Mouse (Mus musculus) neural tube, embryonic 11.5 days (tissue): ENCODE results near the gene Pfkfb2. TPM values are rescaled to one million over a fixed set of nuclear protein-coding genes. Genes with fewer than 3 reads are reported as not detected.

Source experiments
- ATAC-seq: fragments of 200-750 bp; cut with Nextera tagmentation; 2 replicates; pipeline ENCODE4 v1.8.0; 2017; ENCODE audit warnings: moderate number of reproducible peaks, mild to moderate bottlenecking, moderate TSS enrichment, moderate library complexity; ENCODE audit not compliant: insufficient read depth, low FRiP score, low TSS enrichment
- DNase-seq: peaks from one replicate; pipeline ENCODE4 v3.0.0-alpha.2; 2015; ENCODE audit warnings: low spot score
- H3K27ac ChIP-seq: fragments of 300-500 bp; sonication (generic); 2 replicates; pipeline ENCODE4 v1.5.1; 2014; ENCODE audit warnings: low read depth, mild to moderate bottlenecking, low read length
- H3K27me3 ChIP-seq: fragments of 300-500 bp; sonication (generic); 2 replicates; pipeline ENCODE4 v1.6.1; 2014; ENCODE audit warnings: mild to moderate bottlenecking, low read length, mixed read lengths; ENCODE audit not compliant: control insufficient read depth, insufficient read depth
- H3K36me3 ChIP-seq: fragments of 300-500 bp; sonication (generic); 2 replicates; pipeline ENCODE4 v1.6.1; 2014; ENCODE audit warnings: mild to moderate bottlenecking, low read length, moderate library complexity, mixed read lengths; ENCODE audit not compliant: control insufficient read depth, insufficient read depth
- H3K4me1 ChIP-seq: fragments of 300-500 bp; sonication (generic); 2 replicates; pipeline ENCODE4 v1.6.1; 2014; ENCODE audit warnings: low read length, mixed read lengths; ENCODE audit not compliant: control insufficient read depth, insufficient read depth
- H3K4me2 ChIP-seq: fragments of 300-500 bp; sonication (generic); 2 replicates; pipeline ENCODE4 v1.6.1; 2014; ENCODE audit warnings: low read depth, mild to moderate bottlenecking, moderate library complexity
- H3K4me3 ChIP-seq: fragments of 300-500 bp; sonication (generic); 2 replicates; pipeline ENCODE4 v1.5.1; 2014; ENCODE audit warnings: low read depth, low read length
- H3K9ac ChIP-seq: fragments of 300-500 bp; sonication (generic); 2 replicates; pipeline ENCODE4 v1.6.1; 2014; ENCODE audit warnings: mild to moderate bottlenecking, low read length
- H3K9me3 ChIP-seq: fragments of 300-500 bp; sonication (generic); 2 replicates; pipeline ENCODE4 v1.6.1; 2016; ENCODE audit warnings: low read length; ENCODE audit not compliant: control insufficient read depth
- WGBS: fragments of 180-500 bp; shearing (Covaris S2); extraction: QIAGEN DNeasy Blood & Tissue Kit; methylation state at CpG from one replicate; pipeline ENCODE4 v1.1.7; 2014; 5-methylcytosine and 5-hydroxymethylcytosine counted together
- polyA plus RNA-seq: library from polyadenylated mRNA; unstranded; fragments of >200 nt; fragmentation: Nextera tagmentation; extraction: Ambion mirVana; gene quantifications from 2 replicates; pipeline ENCODE4 v1.2.1, GENCODE M21; 2014

Pfkfb2 gene
- polyA plus RNA-seq, 1 experiment from 2014 or later: 9.3 TPM

GRCm38 (mm10) chr1:130740781-130741720 lies 12.0 kb upstream of the Pfkfb2 start:
- Histone ChIP-seq H3K9ac (no peak overlapping the region), H3K4me3 (no peak overlapping the region), H3K36me3 (no peaks in the 10 kb centered on the region), H3K27me3 (no peaks in the 10 kb centered on the region), H3K4me1 (no peaks in the 10 kb centered on the region), H3K4me2 (no peak overlapping the region), H3K9me3 (no peaks in the 10 kb centered on the region), H3K27ac (0 out of 2 replicates have a peak overlapping the region, but pooled peaks have one; percentile 14)
- no peak for ATAC-seq
- no peak for DNase-seq
- WGBS: 64% methylated on average over 15 of the region's 15 CpGs

- WGBS: 79% methylated on average over 4 of the region's 4 CpGs
- Histone ChIP-seq H3K9me3 (no peaks in the 10 kb centered on the region), H3K9ac (no peak overlapping the region), H3K27ac (no peak overlapping the region), H3K27me3 (no peaks in the 10 kb centered on the region), H3K36me3 (no peaks in the 10 kb centered on the region), H3K4me1 (no peaks in the 10 kb centered on the region), H3K4me2 (no peak overlapping the region), H3K4me3 (no peak overlapping the region)
- no peak for DNase-seq
- ATAC-seq: no peak
Measured at GRCm38 (mm10) chr1:130740227-130740648, 11.2 kb upstream of the Pfkfb2 start.

GRCm38 (mm10) chr1:130739636-130740035 lies 10.6 kb upstream of the Pfkfb2 start:
- 82% methylated on average over 3 of the region's 3 CpGs for WGBS
- no peaks in the 10 kb centered on the region for H3K36me3 ChIP-seq
- no peak for DNase-seq
- no peak overlapping the region for H3K4me2 ChIP-seq
- H3K4me3 ChIP-seq: no peak overlapping the region
- no peak for ATAC-seq
- no peak overlapping the region for H3K27ac ChIP-seq
- no peaks in the 10 kb centered on the region for H3K4me1 ChIP-seq
- no peaks in the 10 kb centered on the region for H3K9me3 ChIP-seq
- H3K9ac ChIP-seq: no peak overlapping the region
- H3K27me3 ChIP-seq: no peaks in the 10 kb centered on the region

DNA sequence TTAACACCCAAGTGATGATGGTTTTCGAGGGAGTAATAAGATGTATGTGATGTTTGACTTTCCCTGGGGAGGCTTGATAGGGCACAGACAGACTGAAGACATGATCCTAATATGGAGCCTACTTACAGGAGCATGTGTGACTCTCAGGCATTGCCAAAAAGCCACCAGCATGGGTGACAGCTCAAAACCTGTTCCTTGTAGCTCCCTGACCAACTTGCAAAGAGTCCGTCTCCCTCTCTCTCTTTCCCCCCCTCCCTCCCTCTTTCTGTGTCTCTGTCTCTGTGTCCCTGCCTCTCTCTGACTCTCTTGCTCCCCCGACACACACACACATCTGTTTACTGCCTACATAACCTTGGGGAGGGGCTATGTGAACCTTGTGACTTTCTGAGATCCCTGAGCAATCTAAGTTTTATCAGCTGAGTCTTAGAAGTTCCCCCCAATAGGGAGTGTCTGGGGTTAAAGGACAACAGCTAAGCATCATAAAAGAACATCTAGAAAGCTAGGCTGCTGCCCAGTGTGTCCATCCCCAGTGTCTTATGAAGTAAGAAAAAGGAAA lies 9.6 kb upstream of the Pfkfb2 start:
- no peak for DNase-seq
- Histone ChIP-seq H3K36me3 (no peaks in the 10 kb centered on the region), H3K27me3 (no peaks in the 10 kb centered on the region), H3K27ac (no peak overlapping the region), H3K9ac (no peak overlapping the region), H3K4me1 (no peaks in the 10 kb centered on the region), H3K4me3 (no peak overlapping the region), H3K4me2 (no peak overlapping the region), H3K9me3 (no peaks in the 10 kb centered on the region)
- ATAC-seq: no peak
- 74% methylated on average over 3 of the region's 3 CpGs for WGBS

GRCm38 (mm10) chr1:130737916-130738315 lies 8.9 kb upstream of the Pfkfb2 start:
- Histone ChIP-seq H3K9ac (no peak overlapping the region), H3K27me3 (no peaks in the 10 kb centered on the region), H3K4me1 (no peaks in the 10 kb centered on the region), H3K4me2 (no peak overlapping the region), H3K27ac (no peak overlapping the region), H3K4me3 (no peak overlapping the region), H3K9me3 (no peaks in the 10 kb centered on the region), H3K36me3 (no peaks in the 10 kb centered on the region)
- ATAC-seq: no peak
- WGBS: 85% methylated on average over 7 of the region's 7 CpGs
- no peak for DNase-seq

DNA sequence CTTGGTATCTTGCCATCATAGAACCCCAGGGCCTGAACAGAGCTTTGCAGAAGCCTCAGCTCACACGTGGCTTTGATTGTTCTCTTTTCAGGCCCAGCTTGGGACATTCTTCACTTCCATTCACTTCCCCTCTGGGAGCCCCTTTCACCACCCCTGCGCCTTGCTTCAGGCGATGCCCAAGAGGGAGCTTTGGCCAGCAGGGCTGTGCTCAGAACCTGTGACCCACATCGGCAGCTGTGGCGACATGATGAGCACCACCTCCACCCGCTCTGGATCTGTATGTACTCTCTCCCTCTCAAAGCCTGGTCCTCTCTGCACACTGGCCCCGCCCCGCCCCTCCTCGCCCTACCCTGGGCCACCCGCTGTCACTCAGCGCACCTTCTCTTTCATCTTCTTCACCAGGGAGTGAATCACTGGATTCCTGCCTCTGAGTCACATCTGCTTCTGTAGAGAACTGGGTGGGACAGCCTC lies 8.4 kb upstream of the Pfkfb2 start:
- WGBS: 27% methylated on average over 11 of the region's 11 CpGs
- H3K9me3 ChIP-seq: no peaks in the 10 kb centered on the region
- no peak overlapping the region for H3K27ac ChIP-seq
- no peak overlapping the region for H3K9ac ChIP-seq
- DNase-seq (no peak), ATAC-seq (no peak)
- no peak overlapping the region for H3K4me2 ChIP-seq
- H3K27me3 ChIP-seq: no peaks in the 10 kb centered on the region
- H3K36me3 ChIP-seq: no peaks in the 10 kb centered on the region
- H3K4me3 ChIP-seq: no peak overlapping the region
- H3K4me1 ChIP-seq: no peaks in the 10 kb centered on the region

DNA sequence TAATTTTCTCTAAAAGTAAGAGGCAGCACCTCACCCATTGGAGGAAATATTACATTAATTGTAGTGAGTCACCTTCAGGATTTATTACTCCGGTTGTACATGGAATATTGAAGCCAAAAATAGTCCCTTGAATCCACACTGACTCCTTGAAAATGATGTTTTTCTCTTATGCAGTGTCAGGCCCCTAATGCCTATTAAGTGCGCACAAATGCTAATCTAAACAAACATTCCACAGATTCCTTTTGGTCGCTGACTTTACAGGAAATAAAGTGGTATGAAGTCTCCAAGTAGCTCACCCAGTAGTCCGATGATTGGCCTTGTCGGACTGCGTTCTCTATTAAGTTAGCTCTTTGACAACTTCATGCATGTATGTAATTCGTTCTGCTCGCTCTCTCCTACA lies 5.8 kb upstream of the Pfkfb2 start:
- Histone ChIP-seq H3K9ac (no peak overlapping the region), H3K27me3 (no peaks in the 10 kb centered on the region), H3K4me2 (no peak overlapping the region), H3K9me3 (no peaks in the 10 kb centered on the region), H3K4me1 (no peaks in the 10 kb centered on the region), H3K4me3 (no peak overlapping the region), H3K36me3 (no peaks in the 10 kb centered on the region), H3K27ac (no peak overlapping the region)
- no peak for DNase-seq
- no peak for ATAC-seq
- 90% methylated on average over 8 of the region's 8 CpGs for WGBS

- H3K9ac ChIP-seq: no peak overlapping the region
- no peak for ATAC-seq
- H3K27me3 ChIP-seq: no peaks in the 10 kb centered on the region
- 83% methylated on average over 5 of the region's 5 CpGs for WGBS
- no peak overlapping the region for H3K4me3 ChIP-seq
- H3K9me3 ChIP-seq: no peaks in the 10 kb centered on the region
- H3K4me2 ChIP-seq: no peak overlapping the region
- no peaks in the 10 kb centered on the region for H3K36me3 ChIP-seq
- no peak overlapping the region for H3K27ac ChIP-seq
- H3K4me1 ChIP-seq: no peaks in the 10 kb centered on the region
- DNase-seq: no peak
Measured at GRCm38 (mm10) chr1:130734452-130734851, 5.4 kb upstream of the Pfkfb2 start.

DNA sequence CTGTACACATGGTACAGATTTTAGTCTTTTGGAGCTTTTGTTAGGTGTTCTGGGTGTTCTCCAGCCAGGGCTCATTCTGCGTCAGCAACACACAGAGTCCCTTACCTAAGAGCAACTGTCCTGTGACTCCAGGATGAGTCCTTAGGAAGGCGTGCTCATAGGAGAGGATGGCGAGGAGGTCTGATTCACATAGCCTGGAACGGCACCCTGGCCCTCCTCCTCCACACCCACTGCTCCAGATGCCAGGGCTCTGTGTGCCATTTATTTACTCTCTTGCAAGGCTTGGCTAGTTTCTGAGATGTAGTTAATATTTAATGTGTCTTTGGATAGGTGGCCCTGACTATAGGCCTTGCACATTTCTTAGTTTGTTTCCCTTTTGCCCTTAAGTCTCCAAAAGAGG lies 4.6 kb upstream of the Pfkfb2 start:
- ATAC-seq: no peak
- no peak overlapping the region for H3K27ac ChIP-seq

More for the DNA sequence above, 4.6 kb upstream of the Pfkfb2 start:
- Histone ChIP-seq H3K27me3 (no peaks in the 10 kb centered on the region), H3K9me3 (no peaks in the 10 kb centered on the region), H3K4me2 (no peak overlapping the region), H3K36me3 (no peaks in the 10 kb centered on the region), H3K4me1 (no peaks in the 10 kb centered on the region), H3K4me3 (no peak overlapping the region), H3K9ac (no peak overlapping the region)
- no peak for DNase-seq
- WGBS: 89% methylated on average over 4 of the region's 4 CpGs
